Mouse (Mus musculus) spleen, adult 2 months (tissue): ENCODE measurements around the gene Ror2. TPM values are rescaled to one million over a fixed set of nuclear protein-coding genes. Genes with fewer than 3 reads are reported as not detected.

Experiments
- DNase-seq, 2 experiments: peaks; one replicate each; pipeline versions ENCODE4 v3.0.0 to v3.0.0-alpha.2; 2012 to 2021; ENCODE audit warnings: low spot score in 2 of 2, low read depth in 1 of 2
- H3K27ac ChIP-seq: fragments of 200-500 bp; 2 replicates; pipeline ENCODE4 v1.5.1; 2012; ENCODE audit warnings: low read length, inconsistent platforms; ENCODE audit not compliant: insufficient read depth
- H3K27me3 ChIP-seq: fragments of 200-500 bp; 2 replicates; pipeline ENCODE4 v1.6.1; 2012; ENCODE audit warnings: mild to moderate bottlenecking, moderate library complexity, low read length, inconsistent platforms; ENCODE audit not compliant: control insufficient read depth, insufficient read depth
- H3K36me3 ChIP-seq: fragments of 200-500 bp; 2 replicates; pipeline ENCODE4 v1.6.1; 2012; ENCODE audit warnings: mild to moderate bottlenecking, low read length, inconsistent platforms; ENCODE audit not compliant: control insufficient read depth, insufficient read depth
- H3K4me1 ChIP-seq: fragments of 200-500 bp; 2 replicates; pipeline ENCODE4 v1.6.1; 2011; ENCODE audit warnings: inconsistent platforms; ENCODE audit not compliant: control insufficient read depth, insufficient read depth, insufficient read length
- H3K4me3 ChIP-seq: fragments of 200-500 bp; 2 replicates; pipeline ENCODE4 v1.5.1; 2011; ENCODE audit warnings: mild to moderate bottlenecking, inconsistent platforms; ENCODE audit not compliant: insufficient read depth, insufficient read length; ENCODE audit errors: extremely low read depth
- CTCF ChIP-seq: fragments of 200-500 bp; IDR thresholded peaks from 2 replicates; pipeline ENCODE4 v1.5.1; 2011; ENCODE audit warnings: mild to moderate bottlenecking, inconsistent platforms; ENCODE audit not compliant: insufficient read depth, insufficient read length, insufficient replicate concordance; ENCODE audit errors: extremely low read depth
- POLR2A ChIP-seq: fragments of 200-500 bp; IDR thresholded peaks from 2 replicates; pipeline ENCODE4 v1.6.1; 2011; ENCODE audit warnings: low read depth, low read length, inconsistent platforms
- WGBS: fragments of 180-500 bp; shearing (Covaris S2); methylation state at CpG from one replicate; pipeline ENCODE4 v1.1.7; 2018; 5-methylcytosine and 5-hydroxymethylcytosine counted together
- polyA plus RNA-seq: library from polyadenylated mRNA; depleted of rRNA; stranded (reverse); fragments of >200 nt; gene quantifications from 2 replicates; pipeline ENCODE4 v1.2.3, GENCODE M21; 2012

Ror2 gene
- polyA plus RNA-seq, 1 experiment = 2.3 TPM

- DNase-seq = no peak
- Histone ChIP-seq H3K4me3 (no peak overlapping the region), H3K27ac (no peak overlapping the region), H3K36me3 (no peaks in the 10 kb centered on the region), H3K4me1 (no peaks in the 10 kb centered on the region), H3K27me3 (no peaks in the 10 kb centered on the region)
- TF ChIP-seq CTCF (no peak), POLR2A (no peak)
- WGBS = 84% methylated on average over 5 of the region's 5 CpGs
Observed at GRCm38 (mm10) chr13:53184149-53184548, 101.8 kb downstream of the Ror2 start.

GRCm38 (mm10) chr13:53183161-53183577 is 102.8 kb downstream of the Ror2 start:
- Histone ChIP-seq H3K27me3 (no peaks in the 10 kb centered on the region), H3K27ac (no peak overlapping the region), H3K4me1 (no peaks in the 10 kb centered on the region), H3K4me3 (no peak overlapping the region), H3K36me3 (no peaks in the 10 kb centered on the region)
- TF ChIP-seq POLR2A = no peak
- no peak for TF ChIP-seq CTCF
- no peak for DNase-seq
- 72% methylated on average over 8 of the region's 8 CpGs for WGBS

GRCm38 (mm10) chr13:53178594-53178993 is 107.3 kb downstream of the Ror2 start:
- Histone ChIP-seq H3K27ac (no peak overlapping the region), H3K4me1 (no peaks in the 10 kb centered on the region), H3K36me3 (no peaks in the 10 kb centered on the region), H3K4me3 (no peak overlapping the region), H3K27me3 (no peaks in the 10 kb centered on the region)
- WGBS = 48% methylated on average over 13 of the region's 13 CpGs
- DNase-seq = no peak
- TF ChIP-seq CTCF (no peak), POLR2A (no peak)

- H3K27ac ChIP-seq = no peak overlapping the region
- 88% methylated on average over 4 of the region's 4 CpGs for WGBS
- no peak for TF ChIP-seq POLR2A
- no peak for TF ChIP-seq CTCF
- no peaks in the 10 kb centered on the region for H3K4me1 ChIP-seq
- H3K36me3 ChIP-seq = no peaks in the 10 kb centered on the region
- no peak for DNase-seq
- H3K4me3 ChIP-seq = no peak overlapping the region
- no peaks in the 10 kb centered on the region for H3K27me3 ChIP-seq
Observed at GRCm38 (mm10) chr13:53178171-53178570, 107.8 kb downstream of the Ror2 start.

- Histone ChIP-seq H3K27me3 (no peaks in the 10 kb centered on the region), H3K4me1 (no peaks in the 10 kb centered on the region), H3K4me3 (no peak overlapping the region), H3K27ac (no peak overlapping the region), H3K36me3 (no peaks in the 10 kb centered on the region)
- no peak for TF ChIP-seq POLR2A
- no peak for TF ChIP-seq CTCF
- no peak for DNase-seq
- 79% methylated on average over 7 of the region's 7 CpGs for WGBS
Observed at GRCm38 (mm10) chr13:53177424-53177718, 108.6 kb downstream of the Ror2 start.

- no peak overlapping the region for H3K27ac ChIP-seq
Observed at GRCm38 (mm10) chr13:53176695-53177423, 109.1 kb downstream of the Ror2 start.

GRCm38 (mm10) chr13:53175041-53175440 is 110.9 kb downstream of the Ror2 start:
- TF ChIP-seq CTCF = no peak
- no peak for TF ChIP-seq POLR2A
- Histone ChIP-seq H3K27me3 (no peaks in the 10 kb centered on the region), H3K4me3 (no peak overlapping the region), H3K4me1 (no peaks in the 10 kb centered on the region), H3K36me3 (no peaks in the 10 kb centered on the region), H3K27ac (no peak overlapping the region)
- WGBS = 89% methylated on average over 7 of the region's 7 CpGs
- no peak for DNase-seq

More at GRCm38 (mm10) chr13:53176695-53177423, 109.1 kb downstream of the Ror2 start:
- no peaks in the 10 kb centered on the region for H3K4me1 ChIP-seq
- no peak for DNase-seq
- H3K36me3 ChIP-seq = no peaks in the 10 kb centered on the region
- H3K4me3 ChIP-seq = no peak overlapping the region
- TF ChIP-seq CTCF = no peak
- TF ChIP-seq POLR2A = no peak
- 84% methylated on average over 10 of the region's 10 CpGs for WGBS
- no peaks in the 10 kb centered on the region for H3K27me3 ChIP-seq
